Mouse (Mus musculus): ENCODE measurements around the gene Cbr4. TPM values are rescaled to one million over a fixed set of nuclear protein-coding genes. Genes with fewer than 3 reads are reported as not detected.

The Cbr4 gene
- polyA plus RNA-seq, 1 experiment from 2014 or later: 42.3 TPM

GRCm38 (mm10) chr8:61515110-61515930 is 27.8 kb downstream of the Cbr4 start:
- no peaks in the 10 kb centered on the region for H3K4me1 ChIP-seq (ENCODE audit: control insufficient read depth, insufficient read depth, low read length)
- no peak for ATAC-seq (replicated peaks; ENCODE audit: extremely low read depth, insufficient read depth, low FRiP score)
- no peak overlapping the region for H3K4me3 ChIP-seq (ENCODE audit: low read length)
- H3K4me2 ChIP-seq (ENCODE audit: low read depth, low read length): no peak overlapping the region
- WGBS: 91% methylated on average over 24 of the region's 24 CpGs
- H3K36me3 ChIP-seq (ENCODE audit: control insufficient read depth, insufficient read depth): peaks cover 60% of the 10 kb centered on the region
- no peak overlapping the region for H3K27ac ChIP-seq (ENCODE audit: low read length)
- no peak overlapping the region for H3K9ac ChIP-seq (ENCODE audit: low read length)
- H3K27me3 ChIP-seq (ENCODE audit: control insufficient read depth, insufficient read depth, low read length): no peaks in the 10 kb centered on the region
- H3K9me3 ChIP-seq (replicated peaks; ENCODE audit: control insufficient read depth, low read length): no peaks in the 10 kb centered on the region

DNA sequence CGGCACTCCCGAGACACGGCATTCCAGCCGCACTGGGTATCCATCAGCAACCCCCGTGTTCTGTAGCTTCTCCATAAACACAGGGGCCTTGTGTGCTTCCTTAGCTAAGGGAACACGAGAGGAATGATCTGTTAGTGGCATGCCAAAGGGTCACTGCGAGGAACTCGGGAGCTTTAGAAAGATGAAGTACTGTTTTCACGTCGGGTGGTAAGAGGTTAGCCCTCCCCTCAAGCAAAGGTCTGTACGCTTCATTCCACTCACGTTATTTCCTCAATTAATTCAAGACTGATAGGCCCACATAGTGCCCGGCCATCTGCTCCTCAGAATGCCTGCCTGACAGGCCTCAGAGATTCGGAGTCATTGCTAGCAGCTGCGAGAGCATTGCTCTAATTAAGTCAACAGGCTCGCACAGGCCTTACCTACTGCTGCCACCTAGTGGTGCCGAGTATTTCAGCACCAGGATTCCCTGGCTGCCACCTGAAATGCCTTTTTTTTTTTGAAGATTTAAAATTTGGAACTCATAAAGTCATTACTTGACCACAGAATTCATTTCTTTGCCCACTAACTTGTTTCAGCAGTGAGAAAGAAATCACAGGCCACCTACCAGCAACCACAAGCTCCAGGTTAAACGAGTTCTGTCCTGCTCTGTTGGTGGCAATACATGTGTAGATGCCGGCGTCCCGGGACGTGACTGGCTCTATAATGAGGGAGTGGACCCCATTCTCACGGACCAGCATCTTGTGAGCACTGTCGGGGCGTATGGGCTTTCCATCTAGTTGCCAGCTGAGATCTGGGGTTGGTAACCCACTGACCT is 28.6 kb downstream of the Cbr4 start:
- Histone ChIP-seq H3K4me3 (ENCODE audit: low read length) (no peak overlapping the region), H3K4me1 (ENCODE audit: control insufficient read depth, insufficient read depth, low read length) (no peaks in the 10 kb centered on the region), H3K36me3 (ENCODE audit: control insufficient read depth, insufficient read depth) (peaks cover 57% of the 10 kb centered on the region), H3K9me3 (replicated peaks; ENCODE audit: control insufficient read depth, low read length) (no peaks in the 10 kb centered on the region), H3K9ac (ENCODE audit: low read length) (no peak overlapping the region), H3K27me3 (ENCODE audit: control insufficient read depth, insufficient read depth, low read length) (no peaks in the 10 kb centered on the region), H3K27ac (ENCODE audit: low read length) (no peak overlapping the region), H3K4me2 (ENCODE audit: low read depth, low read length) (no peak overlapping the region)
- WGBS: 61% methylated on average over 25 of the region's 25 CpGs
- ATAC-seq (replicated peaks; ENCODE audit: extremely low read depth, insufficient read depth, low FRiP score): no peak

DNA sequence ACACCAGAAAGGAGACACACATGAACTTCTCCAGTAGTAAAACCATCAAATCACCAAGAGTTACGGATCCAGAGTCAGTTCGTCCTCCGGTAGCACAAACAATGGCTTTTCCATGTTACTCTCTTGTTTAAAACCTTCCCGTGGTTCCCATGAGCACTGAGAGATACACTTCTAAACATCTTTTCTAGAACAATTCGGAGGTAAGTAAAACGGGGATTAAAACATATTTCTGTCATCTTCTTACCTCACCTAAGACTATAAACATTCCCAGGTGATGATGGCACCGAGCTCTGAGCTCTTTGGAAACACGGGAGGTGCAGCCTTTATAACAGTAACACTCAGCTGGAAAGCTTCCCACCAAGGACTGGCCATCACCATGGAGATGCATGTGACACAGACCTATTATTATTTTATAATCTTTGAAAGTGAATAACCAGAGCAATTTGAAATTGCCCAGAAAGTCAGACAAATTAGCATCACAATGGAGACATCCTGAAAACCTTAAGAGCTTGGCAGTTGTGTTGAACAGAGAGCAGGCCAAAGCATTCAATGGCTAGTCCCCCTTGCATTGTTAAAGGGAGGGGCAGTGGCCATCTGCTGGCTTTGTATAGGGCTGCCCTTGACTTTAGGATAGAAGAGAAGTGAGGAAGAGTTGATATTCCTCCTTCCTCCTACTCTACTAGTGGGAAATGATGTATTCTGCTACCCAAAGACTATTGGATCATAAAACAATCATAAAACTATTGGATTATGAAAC is 29.4 kb downstream of the Cbr4 start:
- H3K36me3 ChIP-seq (ENCODE audit: control insufficient read depth, insufficient read depth): peaks cover 54% of the 10 kb centered on the region
- no peak overlapping the region for H3K9ac ChIP-seq (ENCODE audit: low read length)
- no peak overlapping the region for H3K4me3 ChIP-seq (ENCODE audit: low read length)
- H3K27ac ChIP-seq (ENCODE audit: low read length): no peak overlapping the region
- no peaks in the 10 kb centered on the region for H3K9me3 ChIP-seq (replicated peaks; ENCODE audit: control insufficient read depth, low read length)
- ATAC-seq (replicated peaks; ENCODE audit: extremely low read depth, insufficient read depth, low FRiP score): no peak
- H3K4me1 ChIP-seq (ENCODE audit: control insufficient read depth, insufficient read depth, low read length): no peaks in the 10 kb centered on the region
- no peak overlapping the region for H3K4me2 ChIP-seq (ENCODE audit: low read depth, low read length)
- 84% methylated on average over 8 of the region's 8 CpGs for WGBS
- no peaks in the 10 kb centered on the region for H3K27me3 ChIP-seq (ENCODE audit: control insufficient read depth, insufficient read depth, low read length)

DNA sequence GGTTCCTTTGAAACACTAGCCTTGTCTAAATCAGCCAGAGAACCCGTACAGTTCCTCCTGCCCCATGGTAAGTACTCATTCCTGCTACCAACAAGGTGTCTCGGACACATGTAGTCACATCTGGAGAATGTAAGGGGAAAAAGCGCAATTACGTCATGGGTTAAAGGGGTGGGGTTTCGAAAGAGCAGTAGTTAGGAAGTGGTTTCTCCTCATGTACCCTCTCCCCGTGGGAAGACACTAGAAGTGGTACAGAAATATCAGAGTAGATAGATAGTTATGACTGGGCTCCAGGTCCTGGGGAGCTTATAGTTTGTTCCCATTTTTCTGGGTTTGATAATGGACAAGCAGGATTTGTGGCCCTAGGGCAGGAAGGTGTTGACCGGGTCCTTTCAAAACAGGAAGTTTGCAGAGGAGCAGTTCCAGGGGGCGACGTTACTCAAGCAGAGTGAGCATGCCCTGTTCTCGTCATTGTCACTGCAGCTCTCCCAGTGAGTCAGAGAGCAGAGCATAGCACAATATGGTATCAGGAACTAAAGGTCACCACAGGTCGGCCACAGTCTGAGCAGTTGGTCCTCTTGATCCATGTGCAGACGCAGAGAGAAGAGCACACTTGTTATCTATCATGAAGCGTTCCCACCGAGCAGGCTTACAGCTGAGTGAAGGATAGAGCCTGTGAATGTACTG is 30.1 kb downstream of the Cbr4 start:
- H3K4me3 ChIP-seq (ENCODE audit: low read length): no peak overlapping the region
- no peaks in the 10 kb centered on the region for H3K9me3 ChIP-seq (replicated peaks; ENCODE audit: control insufficient read depth, low read length)
- 52% methylated on average over 14 of the region's 14 CpGs for WGBS
- H3K27ac ChIP-seq (ENCODE audit: low read length): no peak overlapping the region
- H3K9ac ChIP-seq (ENCODE audit: low read length): no peak overlapping the region
- no peaks in the 10 kb centered on the region for H3K27me3 ChIP-seq (ENCODE audit: control insufficient read depth, insufficient read depth, low read length)
- peaks cover 47% of the 10 kb centered on the region for H3K36me3 ChIP-seq (ENCODE audit: control insufficient read depth, insufficient read depth)
- no peak overlapping the region for H3K4me2 ChIP-seq (ENCODE audit: low read depth, low read length)
- no peak for ATAC-seq (replicated peaks; ENCODE audit: extremely low read depth, insufficient read depth, low FRiP score)
- no peaks in the 10 kb centered on the region for H3K4me1 ChIP-seq (ENCODE audit: control insufficient read depth, insufficient read depth, low read length)

DNA sequence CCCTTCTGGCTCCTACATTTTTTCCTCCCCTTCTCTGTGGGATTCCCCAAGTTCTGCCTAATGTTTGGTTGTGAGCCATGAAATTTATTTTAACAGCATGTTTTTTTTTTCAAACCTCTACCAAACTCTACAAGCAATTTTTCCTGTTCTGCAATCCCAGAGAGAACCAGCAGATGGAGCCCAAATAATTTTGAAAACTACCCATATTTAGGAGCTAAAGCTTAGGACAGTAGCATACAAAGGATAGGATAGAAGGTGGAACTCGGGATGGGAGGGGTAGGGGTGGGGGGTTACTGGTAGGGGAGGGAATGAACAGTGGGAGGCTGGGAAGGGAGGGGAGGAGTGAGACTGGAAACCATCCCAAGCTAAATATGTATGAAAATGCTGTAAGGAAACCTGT is 34.6 kb downstream of the Cbr4 start:
- WGBS: 15% methylated on average over 1 of the region's 1 CpGs
- no peaks in the 10 kb centered on the region for H3K27me3 ChIP-seq (ENCODE audit: control insufficient read depth, insufficient read depth, low read length)
- H3K36me3 ChIP-seq (ENCODE audit: control insufficient read depth, insufficient read depth): peaks cover 40% of the 10 kb centered on the region
- no peak overlapping the region for H3K4me3 ChIP-seq (ENCODE audit: low read length)
- no peak for ATAC-seq (replicated peaks; ENCODE audit: extremely low read depth, insufficient read depth, low FRiP score)
- no peak overlapping the region for H3K27ac ChIP-seq (ENCODE audit: low read length)
- H3K9me3 ChIP-seq (replicated peaks; ENCODE audit: control insufficient read depth, low read length): no peaks in the 10 kb centered on the region
- no peak overlapping the region for H3K9ac ChIP-seq (ENCODE audit: low read length)
- H3K4me2 ChIP-seq (ENCODE audit: low read depth, low read length): no peak overlapping the region
- H3K4me1 ChIP-seq (ENCODE audit: control insufficient read depth, insufficient read depth, low read length): no peaks in the 10 kb centered on the region

GRCm38 (mm10) chr8:61527037-61527436 is 39.5 kb downstream of the Cbr4 start:
- no peak overlapping the region for H3K4me2 ChIP-seq (ENCODE audit: low read depth, low read length)
- WGBS: 91% methylated on average over 14 of the region's 14 CpGs

GRCm38 (mm10) chr8:61528197-61528596 is 40.7 kb downstream of the Cbr4 start:
- H3K9me3 ChIP-seq (replicated peaks; ENCODE audit: control insufficient read depth, low read length): no peaks in the 10 kb centered on the region
- H3K36me3 ChIP-seq (ENCODE audit: control insufficient read depth, insufficient read depth): peaks cover 56% of the 10 kb centered on the region
- ATAC-seq (replicated peaks; ENCODE audit: extremely low read depth, insufficient read depth, low FRiP score): no peak

More at GRCm38 (mm10) chr8:61527037-61527436, 39.5 kb downstream of the Cbr4 start:
- Histone ChIP-seq H3K36me3 (ENCODE audit: control insufficient read depth, insufficient read depth) (peaks cover 51% of the 10 kb centered on the region), H3K4me1 (ENCODE audit: control insufficient read depth, insufficient read depth, low read length) (no peaks in the 10 kb centered on the region), H3K4me3 (ENCODE audit: low read length) (no peak overlapping the region), H3K27me3 (ENCODE audit: control insufficient read depth, insufficient read depth, low read length) (no peaks in the 10 kb centered on the region), H3K9ac (ENCODE audit: low read length) (no peak overlapping the region), H3K27ac (ENCODE audit: low read length) (no peak overlapping the region), H3K9me3 (replicated peaks; ENCODE audit: control insufficient read depth, low read length) (no peaks in the 10 kb centered on the region)
- no peak for ATAC-seq (replicated peaks; ENCODE audit: extremely low read depth, insufficient read depth, low FRiP score)

DNA sequence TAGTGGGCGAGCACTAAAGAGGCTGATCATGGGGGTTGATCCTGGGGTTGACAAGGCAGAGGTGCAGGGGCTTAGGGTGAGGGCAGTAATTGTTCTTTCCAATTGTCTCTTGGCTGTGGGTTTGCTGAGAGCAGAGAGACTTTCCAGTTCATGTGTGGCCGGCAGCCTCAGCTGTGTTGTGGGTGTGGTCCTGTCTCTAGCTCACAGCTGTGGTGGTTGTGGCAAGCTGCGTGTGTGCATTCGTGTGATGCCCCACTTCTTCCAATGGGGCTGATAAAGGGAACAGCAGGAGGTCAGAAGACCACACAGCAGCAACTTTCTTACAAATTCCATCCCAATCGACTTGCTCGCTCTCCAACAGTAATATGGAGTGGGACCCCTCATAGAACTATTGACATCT is 41.1 kb downstream of the Cbr4 start:
- H3K27ac ChIP-seq (ENCODE audit: low read length): no peak overlapping the region
- H3K36me3 ChIP-seq (ENCODE audit: control insufficient read depth, insufficient read depth): peaks cover 55% of the 10 kb centered on the region
- no peak overlapping the region for H3K9ac ChIP-seq (ENCODE audit: low read length)
- ATAC-seq (replicated peaks; ENCODE audit: extremely low read depth, insufficient read depth, low FRiP score): no peak
- H3K27me3 ChIP-seq (ENCODE audit: control insufficient read depth, insufficient read depth, low read length): no peaks in the 10 kb centered on the region
- no peaks in the 10 kb centered on the region for H3K9me3 ChIP-seq (replicated peaks; ENCODE audit: control insufficient read depth, low read length)
- WGBS: 72% methylated on average over 6 of the region's 6 CpGs
- H3K4me1 ChIP-seq (ENCODE audit: control insufficient read depth, insufficient read depth, low read length): no peaks in the 10 kb centered on the region
- no peak overlapping the region for H3K4me2 ChIP-seq (ENCODE audit: low read depth, low read length)
- no peak overlapping the region for H3K4me3 ChIP-seq (ENCODE audit: low read length)

More at GRCm38 (mm10) chr8:61528197-61528596, 40.7 kb downstream of the Cbr4 start:
- no peaks in the 10 kb centered on the region for H3K27me3 ChIP-seq (ENCODE audit: control insufficient read depth, insufficient read depth, low read length)
- no peak overlapping the region for H3K4me2 ChIP-seq (ENCODE audit: low read depth, low read length)
- H3K4me1 ChIP-seq (ENCODE audit: control insufficient read depth, insufficient read depth, low read length): no peaks in the 10 kb centered on the region
- WGBS: 89% methylated on average over 9 of the region's 9 CpGs
- no peak overlapping the region for H3K9ac ChIP-seq (ENCODE audit: low read length)
- H3K27ac ChIP-seq (ENCODE audit: low read length): no peak overlapping the region
- H3K4me3 ChIP-seq (ENCODE audit: low read length): no peak overlapping the region

All from heart, embryonic 16.5 days (tissue).